Mouse (Mus musculus) embryo, embryonic 10.5 days (tissue): ENCODE measurements around the gene Gm49510.
"Not testable (repeated sequence)": the region's sequence is repeated elsewhere in the genome, so short reads cannot be mapped to it uniquely, and the experiment has no call there.

Source experiments
- DNase-seq: peaks from one replicate; pipeline ENCODE4 v3.0.0-alpha.2; 2015; ENCODE audit warnings: low spot score

Gm49510 gene

DNA sequence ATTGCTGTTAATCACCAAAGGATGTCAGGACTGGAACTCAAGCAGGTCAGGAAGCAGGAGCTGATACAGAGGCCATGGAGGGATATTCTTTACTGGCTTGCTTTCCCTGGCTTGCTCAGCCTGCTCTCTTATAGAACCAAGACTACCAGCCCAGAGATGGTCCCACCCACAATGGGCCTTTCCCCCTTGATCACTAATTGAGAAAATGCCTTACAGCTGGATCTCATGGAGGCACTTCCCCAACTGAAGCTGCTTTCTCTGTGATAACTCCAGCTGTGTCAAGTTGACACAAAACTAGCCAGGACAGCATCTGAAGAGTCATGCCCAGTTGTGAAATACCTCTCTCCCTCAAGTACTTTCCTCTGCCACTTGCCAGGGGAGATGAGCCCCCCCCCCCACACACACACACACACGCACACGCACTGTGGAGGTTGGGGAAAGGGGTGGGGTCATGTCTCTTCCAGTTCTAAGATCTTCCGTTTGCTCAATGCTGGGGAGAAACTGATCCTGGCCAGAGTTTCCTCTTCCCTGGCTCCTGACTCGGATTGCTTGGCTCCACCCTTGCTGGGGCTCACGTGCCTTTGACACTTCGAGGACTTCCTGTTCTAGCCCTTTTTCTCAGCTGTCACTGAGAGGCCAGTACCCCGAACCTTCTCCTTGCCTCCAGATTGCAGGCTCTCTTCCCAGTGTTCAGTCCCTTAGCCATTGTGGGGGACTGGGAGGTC, 20.5 kb upstream of the Gm49510 start:
- not testable (repeated sequence) for DNase-seq

DNA sequence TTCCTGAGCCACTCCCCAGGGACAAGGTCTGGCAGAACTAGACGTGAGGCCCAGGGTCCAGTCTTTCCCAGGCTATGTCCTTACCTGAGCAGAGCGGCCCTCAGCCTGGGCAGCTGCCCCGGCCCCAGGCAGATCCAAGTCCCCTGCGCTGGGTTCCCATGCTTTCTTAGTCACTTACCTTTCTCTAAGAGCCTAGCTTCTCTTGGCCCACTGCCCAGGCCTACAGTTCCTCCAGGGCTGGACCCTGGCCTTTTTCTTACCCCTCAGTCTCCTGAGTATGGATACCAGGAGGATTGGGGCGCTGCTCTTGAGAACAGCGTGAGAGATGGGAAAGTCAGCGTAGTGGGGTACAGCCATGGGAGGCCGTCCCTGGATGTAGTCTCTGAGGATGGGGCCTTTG, 19.0 kb upstream of the Gm49510 start:
- no peak for DNase-seq

DNA sequence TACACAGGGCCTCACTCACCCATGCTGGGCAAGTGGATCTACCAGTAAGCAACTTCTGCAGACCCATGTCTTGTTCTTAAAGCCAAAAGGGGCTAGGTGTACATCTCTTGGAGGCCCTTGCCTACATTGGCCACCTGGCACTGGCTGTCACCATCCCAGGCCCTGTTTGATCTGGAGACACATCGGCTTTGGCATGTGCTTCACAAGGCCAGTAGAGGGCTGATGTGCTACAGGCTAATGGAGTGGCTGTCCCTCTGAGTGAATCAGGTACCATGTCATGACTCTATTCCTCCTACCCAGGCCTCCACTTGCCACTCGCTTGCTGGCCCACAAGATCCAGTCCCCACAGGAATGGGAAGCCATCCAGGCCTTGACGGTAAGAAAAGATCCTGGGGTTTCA, 17.6 kb upstream of the Gm49510 start:
- DNase-seq = no peak

DNA sequence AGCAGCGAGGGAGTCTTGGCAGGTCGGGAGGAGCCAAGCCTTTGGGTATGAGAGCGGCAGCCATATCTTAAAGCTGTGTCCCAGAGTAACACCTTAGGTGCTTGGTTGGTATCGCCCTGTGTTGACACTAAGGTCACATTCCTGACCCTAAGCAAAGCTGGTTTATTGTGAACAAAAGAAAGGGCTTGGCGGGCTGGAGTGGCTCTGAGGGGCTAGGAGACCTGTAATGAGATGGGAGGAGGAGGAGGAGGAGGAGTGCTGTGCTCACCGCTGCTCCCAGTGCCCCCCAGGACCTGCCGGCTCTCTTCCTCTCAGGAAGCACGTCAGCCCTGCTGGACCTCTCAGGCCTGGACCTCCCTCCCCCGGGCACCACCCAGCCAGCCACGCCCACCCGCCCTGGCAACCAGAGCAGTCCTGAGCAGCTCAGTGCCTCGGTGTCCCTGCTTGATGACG, 10.0 kb upstream of the Gm49510 start:
- DNase-seq = no peak

DNA sequence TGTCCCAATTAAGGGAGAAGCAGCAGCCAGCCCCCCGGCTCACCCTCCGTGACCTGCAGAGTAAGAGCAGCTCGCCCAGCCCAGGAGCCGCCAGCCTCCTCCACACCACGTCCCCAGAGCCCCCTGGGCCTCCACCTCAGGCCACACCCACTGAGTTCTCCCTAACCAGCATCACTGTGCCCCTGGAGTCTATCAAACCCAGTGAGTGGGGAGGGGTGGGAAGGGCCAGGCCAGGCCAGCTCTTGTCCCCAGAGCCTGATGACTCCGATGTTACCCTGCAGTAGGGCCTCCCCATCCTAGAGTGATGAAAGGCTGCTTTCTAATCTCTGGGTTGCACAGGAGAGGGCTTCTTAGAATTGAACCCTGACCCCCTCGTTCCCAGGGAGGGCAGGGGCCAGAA, 7.0 kb upstream of the Gm49510 start:
- DNase-seq = no peak

DNA sequence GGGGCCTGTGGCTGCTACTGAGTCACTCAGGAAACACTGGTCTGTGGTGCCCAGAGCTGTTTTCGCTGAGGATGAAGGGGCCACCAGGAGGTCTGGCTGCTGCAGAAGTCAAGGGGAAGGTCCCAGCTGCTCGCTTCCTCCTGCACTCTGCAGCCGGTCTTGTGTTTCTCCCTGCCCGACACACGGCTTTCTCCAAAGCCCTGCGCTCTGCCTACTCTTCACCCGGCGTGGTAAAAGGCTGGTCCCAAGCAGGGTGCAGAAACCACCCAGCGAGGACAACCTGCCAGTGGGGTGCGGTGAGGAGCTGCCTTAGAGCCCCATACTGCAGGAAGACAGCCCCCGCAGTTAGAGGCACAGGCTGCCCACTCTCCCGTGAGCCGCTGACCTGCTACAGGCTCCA, 4.7 kb upstream of the Gm49510 start:
- no peak for DNase-seq

DNA sequence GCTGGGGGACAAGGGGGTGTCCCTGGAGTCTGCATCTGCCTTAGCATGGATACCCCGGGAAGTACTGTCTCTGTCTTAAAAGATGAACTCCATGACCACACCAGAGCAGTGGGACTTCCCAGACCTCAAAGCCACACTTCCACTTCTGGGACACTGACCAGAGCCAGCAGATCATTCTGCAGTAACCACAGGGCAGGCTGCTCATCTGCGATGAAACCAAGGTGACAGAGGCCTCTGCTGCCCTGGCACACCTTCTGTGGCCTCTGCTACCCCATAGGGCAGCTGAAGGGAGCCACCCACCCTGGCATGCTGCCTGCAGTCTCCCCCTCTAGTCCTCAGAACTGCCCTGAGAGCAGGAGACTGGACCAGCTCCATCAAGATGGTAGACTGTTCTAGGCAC, 3.7 kb upstream of the Gm49510 start:
- no peak for DNase-seq

DNA sequence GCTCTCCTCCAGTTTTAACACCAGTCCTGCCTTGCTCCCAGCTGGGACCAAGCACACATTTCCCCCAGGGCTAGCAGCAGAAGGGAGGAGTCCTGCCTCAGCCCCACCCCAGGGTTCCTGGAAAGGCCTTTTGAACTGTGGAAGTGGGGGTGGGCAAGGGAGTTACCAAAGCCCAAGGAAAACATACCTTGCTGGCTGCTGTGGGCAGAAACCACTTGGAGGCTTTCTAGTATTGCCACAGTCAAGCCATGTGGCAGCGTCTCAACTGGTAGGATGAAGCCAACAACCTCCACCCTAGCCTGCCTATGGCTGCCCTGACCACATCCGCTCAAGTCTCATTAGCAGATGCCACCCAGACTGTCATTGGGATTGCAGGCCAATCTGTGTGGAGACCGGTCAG, 3.3 kb upstream of the Gm49510 start:
- DNase-seq = no peak

DNA sequence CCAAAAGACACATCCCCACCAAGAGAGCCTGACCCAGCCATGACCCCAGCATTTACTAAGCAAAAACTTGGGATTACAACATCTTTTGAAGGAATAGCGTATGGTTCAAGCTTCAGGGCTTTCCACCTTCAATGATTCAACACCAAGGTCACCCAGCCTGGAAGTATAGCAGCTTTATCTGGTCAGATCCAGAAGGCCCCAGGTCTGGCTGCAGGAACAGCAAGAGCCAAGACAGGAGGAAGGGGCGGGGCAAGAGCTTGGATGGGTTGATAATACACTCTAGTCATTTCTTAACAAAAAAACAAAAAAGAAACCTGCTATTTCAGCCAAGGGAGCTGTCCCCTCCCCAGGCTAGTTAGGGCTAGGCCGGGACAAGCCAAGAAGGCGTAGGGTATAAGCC, 2.0 kb upstream of the Gm49510 start:
- no peak for DNase-seq

DNA sequence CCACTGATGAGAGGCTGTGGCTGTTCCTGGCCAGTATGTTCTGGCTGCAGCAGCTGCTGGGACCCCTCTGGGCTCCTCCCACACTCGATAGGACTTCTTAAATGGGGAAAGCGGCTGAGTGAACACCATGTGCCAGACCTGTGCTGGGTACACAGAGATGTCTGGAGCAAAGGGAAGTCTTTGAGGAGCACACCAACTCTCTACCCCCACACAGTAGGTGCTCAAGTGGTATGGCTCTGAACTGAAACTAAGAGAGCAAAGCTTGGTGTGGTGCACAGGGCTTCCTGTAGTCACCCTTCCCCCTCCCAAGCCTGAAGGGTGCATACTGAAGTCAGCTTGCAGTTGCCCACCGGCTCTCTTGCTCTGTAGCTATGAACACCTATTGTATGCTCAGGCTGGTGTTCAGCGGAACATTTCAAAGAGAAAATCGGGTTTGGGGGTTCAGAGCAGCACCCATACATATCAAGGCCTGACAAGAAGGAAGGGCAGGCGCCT, 913 bp upstream of the Gm49510 start:
- no peak for DNase-seq

DNA sequence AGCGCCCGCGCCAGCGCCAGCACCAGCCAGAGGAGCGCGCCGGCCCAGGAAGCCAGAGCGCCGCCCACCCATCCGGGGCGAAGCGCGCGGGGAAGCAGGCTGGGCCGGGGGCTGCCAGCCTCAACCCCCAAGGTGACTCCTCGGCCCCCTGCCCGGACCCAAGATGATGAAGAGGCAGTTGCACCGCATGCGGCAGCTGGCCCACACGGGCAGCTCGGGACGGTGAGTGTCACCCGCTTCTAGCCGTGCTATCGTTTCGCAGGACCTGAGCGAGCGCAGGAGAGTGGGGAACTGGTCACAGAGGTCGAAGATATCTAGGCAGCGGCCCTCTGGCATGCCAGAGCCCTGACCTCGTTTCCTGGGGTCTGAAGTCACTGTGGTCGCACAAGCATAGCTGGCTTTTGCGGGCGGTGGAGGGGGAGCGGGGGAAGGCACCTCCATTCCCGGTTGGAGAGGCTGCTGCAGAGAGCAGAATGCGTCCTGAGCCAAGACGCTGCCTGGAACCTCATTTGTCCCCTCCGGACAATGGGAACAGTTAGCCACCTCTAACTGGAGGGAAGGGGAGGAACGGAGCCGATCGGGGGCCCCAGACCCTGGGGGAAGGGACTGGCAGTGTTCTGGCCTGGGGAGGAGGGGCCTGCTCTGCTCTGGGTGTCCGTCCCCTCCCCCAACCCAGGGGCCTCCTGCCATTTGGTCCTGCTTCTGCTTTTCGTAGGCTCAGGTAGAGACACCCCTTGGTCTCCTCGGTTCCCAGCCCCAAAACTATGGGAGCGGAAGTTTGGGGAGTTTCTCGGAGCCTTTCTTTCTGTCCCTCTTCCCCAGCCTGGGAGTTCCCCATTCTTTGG, 495 bp downstream of the Gm49510 start, which contains the start of gene Sh3bp1:
Gene Sh3bp1, plus strand, starts transcription at position 29 of the 845 bp plus-strand sequence.
- DNase-seq = peak; percentile 83

DNA sequence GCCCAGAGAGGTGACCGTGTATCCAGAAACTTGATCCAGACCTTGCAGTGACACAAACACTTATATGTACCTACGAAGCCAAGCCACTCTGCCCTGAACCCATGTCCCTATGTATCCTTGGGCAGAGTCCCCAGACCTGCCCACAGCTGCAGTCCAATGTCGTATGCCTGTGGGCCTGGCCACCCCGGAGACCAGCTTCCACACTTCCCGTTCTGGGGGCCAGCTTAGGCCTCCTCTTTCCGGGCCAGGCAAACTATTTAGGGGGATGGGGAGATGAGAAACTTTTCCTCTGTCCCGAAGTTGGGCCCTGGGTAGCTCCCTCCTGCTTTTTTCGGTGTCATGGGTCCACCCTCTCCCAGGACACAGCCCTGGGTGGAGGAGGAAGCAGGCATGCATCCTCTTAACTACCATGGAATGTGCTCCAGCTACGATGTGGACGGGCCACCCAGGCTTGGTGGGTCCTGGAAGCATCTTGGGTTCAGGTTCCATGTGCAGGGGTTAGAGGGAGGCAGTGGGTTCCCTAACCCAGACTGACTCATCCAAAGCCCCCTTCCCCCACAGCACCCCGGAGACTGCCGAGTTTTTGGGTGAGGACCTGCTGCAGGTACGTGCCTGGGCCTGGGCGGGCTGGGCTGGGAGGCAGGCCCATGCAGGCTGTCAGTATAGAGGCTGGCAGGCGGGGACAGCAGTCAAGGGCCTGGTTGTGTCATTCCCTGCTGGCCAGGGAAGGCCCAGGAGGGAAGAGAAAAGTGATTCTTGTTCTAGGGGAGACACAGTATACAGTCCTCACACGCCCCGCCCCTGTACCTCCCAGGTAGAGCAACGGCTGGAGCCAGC, 1.3 kb downstream of the Gm49510 start:
- peak; percentile 14 for DNase-seq

DNA sequence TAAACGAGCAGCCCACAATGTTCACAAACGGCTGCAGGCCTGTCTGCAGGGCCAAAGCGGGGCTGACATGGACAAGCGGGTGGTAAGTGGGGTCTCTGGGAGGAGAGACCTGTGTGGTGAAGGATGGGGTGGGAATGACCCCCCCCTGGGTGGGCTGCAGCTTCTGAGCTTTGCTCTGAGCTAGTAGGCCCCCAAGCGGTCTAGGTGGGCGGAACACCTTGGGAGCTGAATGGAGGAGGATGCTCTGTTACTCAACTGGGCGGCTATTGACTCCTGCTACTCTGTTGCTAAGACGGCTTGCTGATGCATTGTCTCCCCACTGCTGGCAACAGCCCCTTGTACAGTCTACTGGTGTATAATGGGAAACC, 1.9 kb downstream of the Gm49510 start:
- no peak for DNase-seq

DNA sequence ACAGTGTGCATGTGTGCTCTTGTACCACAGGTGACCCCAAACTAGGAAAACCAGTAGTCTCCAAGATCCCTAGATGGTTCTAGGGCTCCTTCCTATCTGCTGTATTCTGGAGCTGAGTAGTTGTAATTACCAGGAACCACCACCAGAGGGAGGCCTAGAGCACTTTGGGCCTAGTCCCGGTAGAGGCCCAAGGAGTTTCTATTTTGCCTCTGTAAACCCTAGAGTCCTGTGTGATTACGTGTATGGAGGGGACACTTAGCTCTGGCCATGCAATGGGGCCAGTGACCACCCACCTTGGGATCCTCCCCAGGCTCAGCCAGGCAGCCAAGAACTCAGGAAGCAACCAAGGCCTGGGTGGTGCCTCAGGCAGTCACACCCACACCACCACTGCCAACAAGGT, 3.8 kb downstream of the Gm49510 start:
- peak; percentile 91 for DNase-seq

DNA sequence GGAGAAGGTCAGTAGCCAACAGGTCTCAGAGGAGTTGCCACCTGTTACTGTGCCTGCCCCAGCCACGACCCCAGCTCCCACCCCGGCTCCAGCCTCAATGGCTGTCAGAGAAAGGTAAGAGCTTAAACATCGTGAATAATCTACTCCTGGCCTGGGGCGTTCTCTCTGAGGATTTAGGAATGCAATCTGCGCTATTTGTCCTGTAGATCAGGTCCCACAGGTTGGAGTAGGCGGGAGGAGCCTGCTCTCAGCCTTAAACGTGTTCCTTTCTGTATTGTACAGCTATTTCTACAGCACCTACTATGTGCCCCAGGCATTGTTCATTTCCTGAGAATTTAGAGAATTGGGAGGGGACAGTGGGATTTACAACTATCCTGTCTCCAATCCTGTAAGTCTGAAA, 8.9 kb downstream of the Gm49510 start:
- DNase-seq = no peak

DNA sequence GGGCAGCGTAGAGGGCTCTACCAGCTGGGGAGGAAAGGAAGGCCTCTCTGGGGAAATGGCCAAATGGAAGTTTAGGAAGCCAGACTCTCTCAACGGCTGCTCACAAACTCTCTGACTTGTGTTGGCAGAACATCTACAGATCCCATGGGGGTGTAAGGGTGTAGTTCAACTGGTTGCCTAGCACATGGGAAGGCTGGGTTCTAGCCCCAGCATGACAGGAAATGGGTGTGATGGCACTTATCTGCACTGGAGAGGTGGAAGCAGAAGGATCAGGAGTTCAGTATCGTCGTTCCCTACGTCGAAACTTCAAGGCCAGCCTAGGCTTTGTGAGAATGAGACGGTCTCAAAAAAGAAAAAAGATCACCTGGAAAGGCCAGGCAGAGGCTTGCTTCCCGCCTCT, 9.5 kb downstream of the Gm49510 start:
- no peak for DNase-seq

DNA sequence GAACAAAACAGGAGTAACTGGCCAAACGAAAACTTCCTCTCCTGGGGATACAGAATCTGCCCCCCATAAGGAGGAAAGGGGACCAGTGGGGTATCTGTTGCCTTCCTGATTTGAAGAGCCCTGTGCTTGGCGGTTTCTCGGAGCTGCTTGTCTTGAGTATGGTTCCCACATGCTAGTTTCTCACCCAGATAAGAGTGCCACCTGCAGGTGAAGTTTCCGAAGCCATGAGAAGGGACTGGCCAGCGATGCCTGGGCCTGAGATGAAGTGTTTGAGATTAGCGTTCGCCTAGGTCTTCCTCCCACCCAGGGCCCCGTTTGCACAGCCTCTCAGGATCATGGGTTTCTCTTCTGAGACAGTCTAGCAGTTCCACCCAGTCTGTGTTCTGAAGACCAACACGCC, 12.6 kb downstream of the Gm49510 start:
- DNase-seq = peak; percentile 72

DNA sequence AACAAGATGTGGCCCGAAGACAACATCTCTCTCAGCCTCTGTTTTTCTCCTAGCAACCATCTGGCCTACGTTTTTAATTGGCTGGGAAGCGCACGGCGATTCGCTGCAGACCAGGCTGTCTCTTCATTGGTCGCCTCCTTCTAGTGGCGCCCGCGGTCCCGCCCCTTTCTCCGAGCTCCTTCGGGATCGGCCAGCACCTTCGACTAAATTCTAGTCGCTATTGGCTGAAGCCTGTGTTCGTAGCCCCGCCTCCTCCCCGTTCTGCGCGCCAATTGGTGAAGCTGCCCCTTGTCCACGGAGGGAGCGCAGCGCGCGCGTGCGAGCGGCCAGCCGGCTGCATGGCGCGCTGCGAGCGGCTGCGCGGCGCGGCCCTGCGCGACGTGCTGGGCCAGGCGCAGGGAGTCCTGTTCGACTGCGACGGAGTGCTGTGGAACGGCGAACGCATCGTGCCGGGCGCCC, 14.2 kb downstream of the Gm49510 start, which contains the start of gene Pdxp:
Gene Pdxp, plus strand, starts transcription at position 288 of the 459 bp plus-strand sequence.
- DNase-seq = peak; percentile 98

DNA sequence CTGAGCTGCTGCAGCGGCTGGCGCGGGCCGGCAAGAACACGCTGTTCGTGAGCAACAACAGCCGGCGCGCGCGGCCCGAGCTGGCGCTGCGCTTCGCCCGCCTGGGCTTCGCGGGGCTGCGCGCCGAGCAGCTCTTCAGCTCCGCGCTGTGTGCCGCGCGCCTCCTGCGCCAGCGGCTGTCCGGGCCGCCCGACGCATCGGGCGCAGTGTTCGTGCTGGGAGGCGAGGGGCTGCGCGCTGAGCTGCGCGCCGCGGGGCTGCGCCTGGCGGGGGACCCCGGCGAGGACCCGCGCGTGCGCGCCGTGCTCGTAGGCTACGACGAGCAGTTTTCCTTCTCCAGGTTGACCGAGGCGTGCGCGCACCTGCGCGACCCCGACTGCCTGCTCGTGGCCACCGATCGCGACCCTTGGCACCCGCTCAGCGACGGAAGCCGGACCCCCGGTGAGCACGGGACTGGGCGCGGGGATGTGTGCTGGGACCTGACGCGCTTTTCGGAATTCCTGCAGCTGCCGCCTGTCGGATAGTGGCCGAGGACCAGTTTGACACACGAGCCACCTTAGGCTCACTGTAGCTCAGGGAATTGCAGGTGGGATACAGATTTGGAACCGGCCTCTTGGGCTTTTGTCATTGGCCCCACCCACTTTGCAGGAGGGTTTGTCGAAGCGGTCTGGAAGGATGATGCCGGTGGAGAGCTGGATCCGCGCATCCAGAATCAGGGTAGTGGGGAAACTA, 14.8 kb downstream of the Gm49510 start:
- DNase-seq = peak; percentile 57

DNA sequence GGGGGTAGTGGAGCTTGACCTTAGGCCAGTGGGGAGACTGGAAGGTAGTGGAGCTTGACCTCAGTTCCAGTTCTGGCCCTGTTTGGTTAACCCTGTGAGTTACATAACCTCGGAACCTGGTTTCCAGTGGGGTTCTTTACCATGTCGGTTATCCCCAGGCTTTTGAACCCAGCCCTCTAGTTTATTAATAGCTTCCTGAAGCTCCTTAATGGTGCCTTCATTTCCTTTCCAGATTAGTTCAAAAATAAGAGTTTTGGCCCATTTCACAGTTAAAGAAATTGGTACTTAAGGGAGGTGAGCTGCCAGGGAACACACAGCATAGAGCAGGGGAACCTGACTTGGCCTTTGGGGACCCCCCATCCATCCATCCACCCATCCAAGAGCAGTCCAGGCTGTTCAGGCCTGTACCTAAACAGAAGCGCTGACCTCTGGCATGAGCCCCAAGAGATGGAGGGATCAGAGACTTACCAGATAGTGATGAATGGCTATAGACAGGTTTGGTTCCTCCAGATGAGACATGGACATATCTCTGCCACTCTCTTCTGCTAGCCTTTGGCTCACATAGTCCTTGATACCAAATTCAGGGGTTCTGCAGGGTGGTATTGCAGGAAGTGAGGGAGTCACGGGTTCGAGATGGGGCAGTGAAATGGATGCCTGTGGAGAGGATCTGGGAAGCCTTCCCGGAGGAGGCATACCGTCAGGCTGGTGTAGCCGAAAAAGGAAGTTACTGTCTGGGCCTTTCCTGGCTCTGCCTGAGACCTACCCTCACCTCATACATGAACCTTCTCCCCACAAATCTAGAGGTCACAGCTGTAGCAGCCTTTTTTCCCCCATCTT, 15.6 kb downstream of the Gm49510 start:
- DNase-seq = no peak

DNA sequence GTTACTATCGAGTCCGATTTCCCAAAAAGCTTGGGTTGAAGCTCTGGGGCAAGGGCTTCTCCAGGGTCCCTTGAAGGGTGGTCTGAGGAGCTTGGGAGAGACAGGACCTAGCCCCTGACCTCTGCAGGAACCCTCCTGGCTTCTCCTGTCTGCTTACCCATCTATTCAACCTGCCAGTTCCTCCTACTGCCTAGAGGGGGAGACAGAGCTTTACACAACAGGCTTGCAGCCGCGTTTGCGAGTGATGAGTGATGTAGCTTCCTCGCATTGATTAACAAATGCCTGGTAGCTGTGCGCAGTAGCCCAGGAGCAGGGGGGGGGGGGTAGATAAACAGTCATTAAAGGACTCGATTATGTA, 16.2 kb downstream of the Gm49510 start:
- DNase-seq = peak; percentile 94
